17 mouse cellular contexts compared by ENCODE assay signal in the genomic region with DNA sequence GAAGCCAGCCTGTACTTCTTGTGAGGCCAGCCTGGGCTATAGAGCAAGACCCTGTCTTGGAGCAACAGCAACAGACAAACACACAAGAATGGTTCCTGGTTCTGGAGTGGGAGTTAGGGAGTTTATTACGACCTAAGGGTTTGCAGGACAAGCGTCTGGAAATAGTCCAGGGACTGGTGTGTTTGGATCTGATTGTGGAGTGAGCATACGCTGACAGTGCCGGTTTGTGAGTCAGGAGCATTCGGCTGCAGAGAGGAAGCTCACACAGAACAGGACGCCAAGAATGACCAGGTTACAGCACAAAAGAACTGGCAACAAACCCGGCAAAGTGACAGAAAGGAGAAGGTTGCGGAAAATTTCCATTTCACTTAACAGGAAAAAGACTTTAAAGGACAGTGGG. TPM values are rescaled to one million over a fixed set of nuclear protein-coding genes. Genes with fewer than 3 reads are reported as not detected.
DNase-seq lines count a peak whose midpoint lies in the region; ATAC-seq and TF ChIP-seq lines count a peak whose summit lies in the region.
"Had no signal": no experiment of that assay in that cellular context is flagged by ENCODE, and none has a peak within 500 bp of the region (broad histone marks: within the 10 kb centered on the region; RNA-seq: fewer than 3 reads in every experiment).

No protein-coding gene starts in this region.

- H3K9me3 ChIP-seq in MEL (replicated peaks; ENCODE audit: insufficient read depth, low read length) = no peaks in the 10 kb centered on the region
- H3K9me3 ChIP-seq: embryonic facial prominence, embryonic 12.5 days; forebrain, embryonic 15.5 days; heart, embryonic 15.5 days; hindbrain, embryonic 15.5 days had no signal

- TF ChIP-seq POLR2A in MEL (IDR thresholded peaks at IDR 0.05; ENCODE audit: control insufficient read depth in 1 of 2, insufficient read depth in 1 of 2, low read depth in 1 of 2, low read length in 2 of 2, poor library complexity in 1 of 2) = no peak

- no peak for ATAC-seq in inflammation-experienced regulatory T-cells, adult 6 months
- no peak for ATAC-seq in CD4-positive, CD25-positive, alpha-beta regulatory T cell, adult 4 months
- ATAC-seq: forebrain, embryonic 15.5 days; intestine, postnatal 0 days had no signal

- H3K79me2 ChIP-seq in MEL (ENCODE audit: control insufficient read depth, insufficient read depth, low read length, poor library complexity) = peaks cover 5% of the 10 kb centered on the region; the same call in 1 of the 2 replicates

- no peaks in the 10 kb centered on the region for H3K27me3 ChIP-seq in MEL (ENCODE audit: control insufficient read depth in 1 of 2, insufficient read depth in 2 of 2, low read length in 2 of 2)
- H3K27me3 ChIP-seq: embryonic facial prominence, embryonic 12.5 days; forebrain, embryonic 15.5 days; heart, embryonic 15.5 days; hindbrain, embryonic 15.5 days had no signal

- TF ChIP-seq EP300 in MEL (IDR thresholded peaks at IDR 0.05; ENCODE audit: low read depth in 1 of 2, low read length in 2 of 2) = no peak

- H3K9ac ChIP-seq in MEL (ENCODE audit: control insufficient read depth, low read depth, low read length, poor library complexity, severe bottlenecking) = peak overlapping the region; percentile 26
- H3K9ac ChIP-seq: embryonic facial prominence, embryonic 12.5 days; forebrain, embryonic 15.5 days; heart, embryonic 15.5 days; hindbrain, embryonic 15.5 days had no signal

- TF ChIP-seq RAD21 in MEL (IDR thresholded peaks at IDR 0.05; ENCODE audit: low read depth, low read length) = no peak

- peak overlapping the region in 1 of 2 experiments; percentile 44; a peak in 1 of 4 replicates for H3K4me3 ChIP-seq in MEL (ENCODE audit: control insufficient read depth in 1 of 2, insufficient read depth in 1 of 2, low read depth in 2 of 2, low read length in 2 of 2)
- H3K4me3 ChIP-seq: embryonic facial prominence, embryonic 12.5 days; forebrain, embryonic 15.5 days; heart, adult 2 months; heart, embryonic 15.5 days; hindbrain, embryonic 15.5 days had no signal

- peaks cover 24 to 31% of the 10 kb centered on the region in 2 experiments for H3K36me3 ChIP-seq in MEL (ENCODE audit: control insufficient read depth in 1 of 2, insufficient read depth in 2 of 2, low read length in 2 of 2)

- peak; percentile 74 for DNase-seq in MEL (ENCODE audit: low read depth, low spot score)
- DNase-seq in cerebellum, adult 11 months = peak; percentile 67
- peak; percentile 69 for DNase-seq in cerebellum, adult 8-10 months
- DNase-seq in cerebellum, postnatal 14 days = peak; percentile 65 to 74
- DNase-seq in lung, postnatal 10 days = no peak
- DNase-seq: adrenal gland, adult 8-10 months; adrenal gland, postnatal 36 days; heart, adult 2 months; heart, postnatal 14 days; kidney, adult 8-10 months had no signal

- TF ChIP-seq CTCF in MEL (IDR thresholded peaks at IDR 0.05 in 2 of 3, conservative IDR thresholded peaks at IDR 0.05 in 1 of 3; ENCODE audit: control insufficient read depth in 1 of 3, insufficient read depth in 1 of 3, low read depth in 2 of 3, low read length in 3 of 3, poor library complexity in 1 of 3, severe bottlenecking in 1 of 3) = no peak

- H3K4me1 ChIP-seq in MEL (ENCODE audit: control insufficient read depth in 1 of 2, insufficient read depth in 2 of 2, low read length in 2 of 2) = peaks cover 19 to 21% of the 10 kb centered on the region in 2 experiments
- H3K4me1 ChIP-seq: embryonic facial prominence, embryonic 12.5 days; forebrain, embryonic 15.5 days; heart, embryonic 15.5 days; hindbrain, embryonic 15.5 days had no signal

- H3K27ac ChIP-seq in MEL (ENCODE audit: control insufficient read depth, low read depth, low read length) = peak overlapping the region; percentile 87
- H3K27ac ChIP-seq: embryonic facial prominence, embryonic 12.5 days; forebrain, embryonic 15.5 days; heart, adult 2 months; heart, embryonic 15.5 days; hindbrain, embryonic 15.5 days had no signal

TF ChIP-seq in MEL, 35 proteins besides CTCF, POLR2A, EP300 and RAD21:
- TF ChIP-seq ZC3H11A (IDR thresholded peaks at IDR 0.05; ENCODE audit: low read depth, low read length) (peak; percentile 2; the same call in 1 of the 2 replicates), E2F4 (IDR thresholded peaks at IDR 0.05; ENCODE audit: borderline replicate concordance, low read depth, low read length) (no peak), TCF12 (IDR thresholded peaks at IDR 0.05; ENCODE audit: low read depth, low read length) (no peak; the same call in 1 of the 2 replicates), SMC3 (IDR thresholded peaks at IDR 0.05; ENCODE audit: low read depth, low read length) (no peak), ETS1 (IDR thresholded peaks at IDR 0.05; ENCODE audit: low read depth, low read length) (0 out of 2 replicates have a peak, but pooled peaks have one; percentile 6), USF1 (IDR thresholded peaks at IDR 0.05; ENCODE audit: low read depth, low read length) (no peak), UBTF (IDR thresholded peaks at IDR 0.05; ENCODE audit: borderline replicate concordance, insufficient read depth, low read depth, low read length) (no peak)

RNA-seq across cellular contexts. Expression of gene Ercc8, which starts 12.0 kb away (rescaled TPM):
- total RNA-seq in MEL (2012; rRNA removed) = 20.3 and 22.2 TPM in 2 replicates
- polyA plus RNA-seq in MEL (2012; ENCODE audit: insufficient read depth in 1 of 2, insufficient read length in 2 of 2, low read depth in 1 of 2, low replicate concordance in 2 of 2, missing spikeins in 1 of 2) = 10 to 100 TPM in 1 of 2 experiments, not detected in 1; 15.9 TPM
- polyA plus RNA-seq in inflammation-experienced regulatory T-cells, adult 6 months (2017; shearing (Covaris generic)) = 10 to 100 TPM in 2 of 3 experiments, 1 to 10 TPM in 1; 6.9 to 10.5 (median 10.4) TPM
- polyA plus RNA-seq in CD4-positive, CD25-positive, alpha-beta regulatory T cell, adult 4 months (2017; shearing (Covaris generic)) = 10 to 100 TPM; 11.0 to 13.6 TPM

RNA-seq across cellular contexts. Expression of gene Ndufaf2, which starts 12.1 kb away (rescaled TPM):
- total RNA-seq in MEL (2012; rRNA removed) = 43.7 and 50.9 TPM in 2 replicates
- polyA plus RNA-seq in MEL (2012; ENCODE audit: insufficient read depth in 1 of 2, insufficient read length in 2 of 2, low read depth in 1 of 2, low replicate concordance in 2 of 2, missing spikeins in 1 of 2) = 10 to 100 TPM in 1 of 2 experiments, not detected in 1; 76.0 TPM
- 10 to 100 TPM; 38.9 to 47.2 (median 43.2) TPM for polyA plus RNA-seq in inflammation-experienced regulatory T-cells, adult 6 months (2017; shearing (Covaris generic))
- polyA plus RNA-seq in CD4-positive, CD25-positive, alpha-beta regulatory T cell, adult 4 months (2017; shearing (Covaris generic)) = 10 to 100 TPM; 39.7 to 40.4 TPM

RNA-seq across cellular contexts. Expression of gene Elovl7, which starts 43.7 kb away (rescaled TPM):
- not detected in 2 replicates for total RNA-seq in MEL (2012; rRNA removed)
- not detected for polyA plus RNA-seq in MEL (2012; ENCODE audit: insufficient read depth in 1 of 2, insufficient read length in 2 of 2, low read depth in 1 of 2, low replicate concordance in 2 of 2, missing spikeins in 1 of 2)
- polyA plus RNA-seq in inflammation-experienced regulatory T-cells, adult 6 months (2017; shearing (Covaris generic)) = under 1 TPM; 0.28 to 0.87 (median 0.37) TPM
- polyA plus RNA-seq in CD4-positive, CD25-positive, alpha-beta regulatory T cell, adult 4 months (2017; shearing (Covaris generic)) = under 1 TPM; 0.15 to 0.22 TPM
